Mouse (Mus musculus) spleen, adult 2 months (tissue): ENCODE data around the gene Cd3g. TPM values are rescaled to one million over a fixed set of nuclear protein-coding genes. Genes with fewer than 3 reads are reported as not detected.

Source experiments
- DNase-seq, 2 experiments: peaks; one replicate each; pipeline versions ENCODE4 v3.0.0 to v3.0.0-alpha.2; 2012 to 2021; ENCODE audit warnings: low spot score in 2 of 2, low read depth in 1 of 2
- H3K27ac ChIP-seq: fragments of 200-500 bp; 2 replicates; pipeline ENCODE4 v1.5.1; 2012; ENCODE audit warnings: low read length, inconsistent platforms; ENCODE audit not compliant: insufficient read depth
- H3K27me3 ChIP-seq: fragments of 200-500 bp; 2 replicates; pipeline ENCODE4 v1.6.1; 2012; ENCODE audit warnings: mild to moderate bottlenecking, moderate library complexity, low read length, inconsistent platforms; ENCODE audit not compliant: control insufficient read depth, insufficient read depth
- H3K36me3 ChIP-seq: fragments of 200-500 bp; 2 replicates; pipeline ENCODE4 v1.6.1; 2012; ENCODE audit warnings: mild to moderate bottlenecking, low read length, inconsistent platforms; ENCODE audit not compliant: control insufficient read depth, insufficient read depth
- H3K4me1 ChIP-seq: fragments of 200-500 bp; 2 replicates; pipeline ENCODE4 v1.6.1; 2011; ENCODE audit warnings: inconsistent platforms; ENCODE audit not compliant: control insufficient read depth, insufficient read depth, insufficient read length
- H3K4me3 ChIP-seq: fragments of 200-500 bp; 2 replicates; pipeline ENCODE4 v1.5.1; 2011; ENCODE audit warnings: mild to moderate bottlenecking, inconsistent platforms; ENCODE audit not compliant: insufficient read depth, insufficient read length; ENCODE audit errors: extremely low read depth
- CTCF ChIP-seq: fragments of 200-500 bp; IDR thresholded peaks from 2 replicates; pipeline ENCODE4 v1.5.1; 2011; ENCODE audit warnings: mild to moderate bottlenecking, inconsistent platforms; ENCODE audit not compliant: insufficient read depth, insufficient read length, insufficient replicate concordance; ENCODE audit errors: extremely low read depth
- POLR2A ChIP-seq: fragments of 200-500 bp; IDR thresholded peaks from 2 replicates; pipeline ENCODE4 v1.6.1; 2011; ENCODE audit warnings: low read depth, low read length, inconsistent platforms
- WGBS: fragments of 180-500 bp; shearing (Covaris S2); methylation state at CpG from one replicate; pipeline ENCODE4 v1.1.7; 2018; 5-methylcytosine and 5-hydroxymethylcytosine counted together
- polyA plus RNA-seq: library from polyadenylated mRNA; depleted of rRNA; stranded (reverse); fragments of >200 nt; gene quantifications from 2 replicates; pipeline ENCODE4 v1.2.3, GENCODE M21; 2012

Cd3g gene
- polyA plus RNA-seq, 1 experiment: 14.5 TPM

DNA sequence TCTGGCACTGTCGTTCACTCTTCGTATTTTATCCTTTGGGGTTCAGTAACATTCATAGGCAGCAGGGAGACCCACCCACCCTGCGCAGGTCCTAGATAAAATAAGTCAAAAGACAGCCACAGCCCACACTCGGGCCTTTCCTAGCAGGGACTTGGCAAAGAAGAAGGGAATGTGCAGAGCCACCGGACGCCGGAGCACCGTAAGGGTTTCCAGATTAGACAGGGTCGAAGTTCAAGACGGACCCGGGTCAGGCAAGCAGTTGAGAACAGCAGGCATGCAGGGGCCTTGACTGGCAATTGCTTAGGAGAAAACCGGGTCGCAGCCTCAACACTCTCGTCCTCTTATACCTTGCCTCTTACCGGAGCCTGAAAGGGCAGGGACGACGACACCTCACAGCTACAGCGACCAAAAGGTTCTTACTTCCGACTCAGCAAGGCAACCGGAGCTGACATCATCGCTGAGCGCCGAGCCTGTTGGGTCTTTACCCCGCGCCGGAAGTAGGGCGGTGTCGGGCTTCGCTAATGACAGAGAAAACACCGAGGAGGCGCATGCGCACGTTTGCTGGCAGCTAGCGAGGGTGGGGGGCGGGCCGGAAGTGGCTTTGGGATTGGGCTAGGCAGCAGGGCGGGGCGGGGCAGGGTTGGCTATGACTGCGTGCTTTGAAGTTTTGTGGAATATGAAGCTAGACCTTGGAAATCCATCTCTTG lies 15.0 kb downstream of the Cd3g start, which contains the start of gene Ube4a:
Gene Ube4a (minus strand): TSS at position 475 of the 707 bp plus-strand sequence.
- DNase-seq: peak; percentile 98 to 100
- Histone ChIP-seq H3K27ac (peak within 1 kb of the TSS; percentile 67), H3K36me3 (peaks cover 2% of the 10 kb centered on the region; the same call in 1 of the 2 replicates), H3K27me3 (no peaks in the 10 kb centered on the region), H3K4me3 (peak within 1 kb of the TSS; percentile 83), H3K4me1 (no peaks in the 10 kb centered on the region)
- no peak for TF ChIP-seq CTCF
- peak; percentile 75 for TF ChIP-seq POLR2A
- under 1% methylated on average over 39 of the region's 39 CpGs for WGBS

DNA sequence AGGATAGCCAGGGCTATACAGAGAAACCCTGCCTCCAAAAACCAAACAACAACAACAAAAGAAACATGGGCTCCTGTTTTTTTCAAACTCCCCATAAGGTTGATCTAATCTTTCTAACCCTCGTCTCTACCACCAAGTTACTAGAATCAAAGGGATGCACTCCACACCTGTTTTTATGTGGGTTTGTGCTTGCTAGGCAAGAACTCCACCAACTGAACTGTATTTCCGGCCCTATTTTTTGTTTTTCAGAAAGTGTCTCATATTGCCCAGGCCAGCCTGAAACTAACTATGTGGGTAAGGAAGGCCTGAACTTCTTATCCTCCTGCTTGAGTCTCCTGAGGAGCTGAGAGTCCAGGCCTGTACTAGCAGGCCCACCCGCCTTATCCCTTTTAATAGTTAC lies 25.8 kb downstream of the Cd3g start:
- peaks cover 51% of the 10 kb centered on the region for H3K36me3 ChIP-seq
- peak in 1 of 2 experiments; percentile 36 for DNase-seq
- H3K4me3 ChIP-seq: no peak overlapping the region
- WGBS: 72% methylated on average over 3 of the region's 3 CpGs
- TF ChIP-seq POLR2A (no peak), CTCF (no peak)
- H3K4me1 ChIP-seq: no peaks in the 10 kb centered on the region
- no peaks in the 10 kb centered on the region for H3K27me3 ChIP-seq
- peak overlapping the region; percentile 66 for H3K27ac ChIP-seq

DNA sequence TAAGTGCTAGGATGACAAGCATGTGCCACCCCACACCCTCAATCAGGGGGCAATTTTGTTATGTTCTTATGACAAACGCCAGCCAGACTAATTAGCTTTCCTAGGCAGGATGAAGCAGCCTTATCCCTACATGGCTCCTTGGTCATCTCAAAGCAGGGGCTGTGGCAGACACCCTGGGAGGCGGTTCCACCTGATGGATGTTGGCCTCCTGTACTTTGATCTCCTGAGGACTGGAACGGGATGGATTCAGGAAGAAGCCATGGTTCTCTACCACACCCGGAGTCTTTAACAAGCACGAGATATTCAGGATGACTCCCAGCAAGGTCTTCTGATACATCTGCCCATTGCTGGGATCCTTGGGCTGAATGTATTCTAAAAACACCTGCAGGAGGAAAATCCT lies 32.4 kb downstream of the Cd3g start:
- Histone ChIP-seq H3K27me3 (no peaks in the 10 kb centered on the region), H3K36me3 (peaks cover 56% of the 10 kb centered on the region), H3K27ac (no peak overlapping the region), H3K4me3 (no peak overlapping the region), H3K4me1 (no peaks in the 10 kb centered on the region)
- WGBS: 98% methylated on average over 5 of the region's 5 CpGs
- DNase-seq: no peak
- TF ChIP-seq CTCF: no peak
- no peak for TF ChIP-seq POLR2A

DNA sequence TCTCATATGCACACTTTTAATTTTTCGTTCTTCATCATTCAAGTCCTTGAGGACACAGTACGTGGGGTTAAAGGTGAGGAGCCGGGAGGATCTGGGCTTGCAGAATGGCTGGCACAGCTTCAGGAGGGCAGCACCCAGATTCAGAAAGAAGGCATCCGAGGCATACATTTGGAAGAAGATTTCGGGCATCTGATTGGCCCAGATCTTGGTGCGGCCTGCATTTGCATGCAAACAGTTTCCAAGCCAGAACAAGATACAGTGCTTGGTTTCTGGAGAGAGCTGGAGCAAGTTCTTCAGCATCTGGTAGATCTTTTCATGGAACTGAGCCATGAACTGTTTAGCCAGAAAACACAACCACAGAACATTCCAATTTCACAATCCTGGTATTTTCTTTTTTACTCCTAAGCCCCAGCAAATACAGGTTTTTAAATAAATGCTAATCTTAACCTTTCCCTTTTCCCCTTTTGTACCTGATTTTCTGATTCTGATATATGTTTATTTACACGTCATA lies 34.0 kb downstream of the Cd3g start:
- TF ChIP-seq CTCF: no peak
- TF ChIP-seq POLR2A: no peak
- H3K36me3 ChIP-seq: peaks cover 51% of the 10 kb centered on the region
- no peaks in the 10 kb centered on the region for H3K27me3 ChIP-seq
- 94% methylated on average over 7 of the region's 7 CpGs for WGBS
- no peak overlapping the region for H3K27ac ChIP-seq
- H3K4me1 ChIP-seq: no peaks in the 10 kb centered on the region
- DNase-seq: no peak
- H3K4me3 ChIP-seq: no peak overlapping the region

DNA sequence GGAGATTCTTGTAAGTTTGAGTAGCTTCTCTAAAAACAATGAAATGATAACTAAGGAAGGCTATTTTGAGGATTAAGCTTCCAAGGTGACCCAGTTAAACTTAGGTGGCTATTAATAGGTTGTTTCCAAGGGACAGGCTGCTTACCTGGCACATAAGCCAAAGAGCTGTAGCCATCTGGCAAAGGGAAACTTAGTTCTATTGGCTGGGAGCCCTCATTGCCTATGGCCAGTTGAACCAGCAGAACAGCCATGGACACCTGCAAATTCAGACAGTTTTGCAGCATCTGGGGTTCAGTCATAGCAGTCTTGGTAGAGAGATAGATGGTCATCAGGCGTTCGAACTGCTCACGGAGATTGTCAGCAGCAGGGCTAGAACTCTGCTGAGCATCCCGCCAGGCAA lies 37.8 kb downstream of the Cd3g start:
- H3K4me1 ChIP-seq: no peaks in the 10 kb centered on the region
- no peak overlapping the region for H3K27ac ChIP-seq
- DNase-seq: no peak
- no peaks in the 10 kb centered on the region for H3K27me3 ChIP-seq
- WGBS: 96% methylated on average over 4 of the region's 4 CpGs
- peaks cover 37% of the 10 kb centered on the region for H3K36me3 ChIP-seq
- H3K4me3 ChIP-seq: no peak overlapping the region
- TF ChIP-seq POLR2A (no peak), CTCF (no peak)

DNA sequence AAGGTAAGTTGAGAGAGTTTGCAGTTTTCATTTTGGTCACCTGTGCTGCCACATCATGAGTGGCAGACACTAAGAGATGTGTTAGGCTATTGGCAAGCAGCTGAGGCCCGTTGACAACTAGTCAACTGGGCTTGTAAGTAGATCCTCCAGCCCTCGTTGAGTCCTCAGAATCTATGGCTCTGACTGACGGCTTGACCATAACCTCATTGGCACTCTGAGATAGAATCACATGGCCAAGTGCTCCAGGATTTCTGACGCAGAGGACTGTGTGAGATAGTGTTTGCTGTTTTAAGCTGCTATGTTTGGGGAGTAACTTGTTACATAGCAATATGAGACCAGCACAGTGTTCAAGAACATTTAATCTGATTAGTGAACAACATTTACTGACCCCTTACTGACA lies 38.5 kb downstream of the Cd3g start:
- Histone ChIP-seq H3K27ac (no peak overlapping the region), H3K4me1 (no peaks in the 10 kb centered on the region), H3K27me3 (no peaks in the 10 kb centered on the region), H3K4me3 (no peak overlapping the region), H3K36me3 (peaks cover 38% of the 10 kb centered on the region)
- TF ChIP-seq POLR2A (no peak), CTCF (no peak)
- no peak for DNase-seq
- 91% methylated on average over 4 of the region's 4 CpGs for WGBS

DNA sequence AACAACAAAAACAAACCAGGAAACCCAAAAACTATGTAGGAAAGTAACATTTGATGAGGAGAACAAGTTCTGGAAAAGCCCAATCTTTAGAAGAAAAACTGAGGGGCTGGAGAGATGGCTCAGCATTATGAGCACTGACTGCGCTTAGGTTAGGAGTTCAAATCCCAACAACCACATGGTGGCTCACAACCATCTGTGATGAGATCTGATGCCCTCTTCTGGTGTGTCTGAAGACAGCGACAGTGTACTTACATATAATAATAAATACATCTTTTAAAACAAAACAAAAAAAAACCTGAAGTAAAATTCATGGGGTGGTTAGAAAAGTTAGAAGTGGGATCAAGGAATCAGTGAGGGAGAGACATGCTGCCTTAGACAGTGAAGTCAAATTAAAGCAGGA lies 58.7 kb downstream of the Cd3g start:
- H3K36me3 ChIP-seq: peaks cover 2% of the 10 kb centered on the region
- TF ChIP-seq POLR2A (no peak), CTCF (no peak)
- no peaks in the 10 kb centered on the region for H3K27me3 ChIP-seq
- H3K4me1 ChIP-seq: no peaks in the 10 kb centered on the region
- no peak for DNase-seq
- WGBS: 75% methylated on average over 2 of the region's 2 CpGs
- H3K27ac ChIP-seq: no peak overlapping the region
- no peak overlapping the region for H3K4me3 ChIP-seq
